Mouse (Mus musculus) brain, embryonic 14.5 days (tissue): Measurements from ENCODE around the gene Atp5mpl.

Experiments used
- CTCF ChIP-seq: fragments of 200-500 bp; IDR thresholded peaks from 2 replicates; pipeline ENCODE4 v1.5.1; 2012; ENCODE audit warnings: inconsistent platforms, mild to moderate bottlenecking, moderate library complexity, borderline replicate concordance; ENCODE audit not compliant: insufficient read depth, insufficient read length; ENCODE audit errors: extremely low read depth
- POLR2A ChIP-seq: fragments of 200-500 bp; IDR thresholded peaks from 2 replicates; pipeline ENCODE4 v1.6.1; 2012; ENCODE audit warnings: mild to moderate bottlenecking, inconsistent platforms, borderline replicate concordance; ENCODE audit not compliant: poor library complexity, insufficient read depth, insufficient read length, severe bottlenecking; ENCODE audit errors: extremely low read depth

- TF ChIP-seq CTCF (no peak), POLR2A (no peak)
These were observed 32.8 kb downstream of the Atp5mpl start for GRCm38 (mm10) chr12:111933971-111934370.
